Mouse (Mus musculus): ENCODE measurements around the gene Unc5cl.

- no peak for TF ChIP-seq CTCF (conservative IDR thresholded peaks at IDR 0.05; ENCODE audit: insufficient read depth, insufficient read length, low read depth, low read length)
- no peak for TF ChIP-seq POLR2A (IDR thresholded peaks at IDR 0.05; ENCODE audit: low read depth, low read length)
Observed at GRCm38 (mm10) chr17:48509596-48509995, 54.9 kb downstream of the Unc5cl start.

Data from kidney, adult 2 months (tissue).